Comparison of ENCODE assay signal across 13 mouse cellular contexts in genomic region chr9:122837216-122837615, GRCm38 (mm10). TPM values are rescaled to one million over a fixed set of nuclear protein-coding genes. Genes with fewer than 3 reads are reported as not detected.
A peak's percentile ranks its signal among the peaks of the same experiment; 100 is the strongest.
DNase-seq lines count a peak whose midpoint lies in the region; ATAC-seq and TF ChIP-seq lines count a peak whose summit lies in the region.
"Had no signal": no experiment of that assay in that cellular context is flagged by ENCODE, and none has a peak within 500 bp of the region (broad histone marks: within the 10 kb centered on the region; RNA-seq: fewer than 3 reads in every experiment).

No protein-coding gene starts in this region.

- peaks cover 18% of the 10 kb centered on the region for H3K4me1 ChIP-seq in heart, embryonic 16.5 days (ENCODE audit: control insufficient read depth, insufficient read depth, low read length)
- no peaks in the 10 kb centered on the region for H3K4me1 ChIP-seq in midbrain, embryonic 16.5 days (ENCODE audit: control insufficient read depth, insufficient read depth, low read length)
- no peaks in the 10 kb centered on the region for H3K4me1 ChIP-seq in midbrain, embryonic 14.5 days (ENCODE audit: control insufficient read depth, insufficient read depth, low read length)
- H3K4me1 ChIP-seq in intestine, postnatal 0 days (replicated peaks; ENCODE audit: control insufficient read depth, insufficient read depth, low read length): no peaks in the 10 kb centered on the region

- 84% methylated on average over 4 of the region's 4 CpGs for WGBS in heart, embryonic 16.5 days
- 89% methylated on average over 4 of the region's 4 CpGs for WGBS in midbrain, embryonic 16.5 days
- WGBS in midbrain, embryonic 14.5 days: 84% methylated on average over 4 of the region's 4 CpGs
- WGBS in intestine, postnatal 0 days: 75% methylated on average over 4 of the region's 4 CpGs

- ATAC-seq in heart, embryonic 16.5 days (replicated peaks; ENCODE audit: extremely low read depth, insufficient read depth, low FRiP score): no peak; the same call in 1 of the 2 replicates
- 0 out of 2 replicates have a peak, but pooled peaks have one; percentile 36 for ATAC-seq in midbrain, embryonic 16.5 days
- no peak for ATAC-seq in midbrain, embryonic 14.5 days (ENCODE audit: low FRiP score, low TSS enrichment)
- ATAC-seq in intestine, postnatal 0 days: 0 out of 2 replicates have a peak, but pooled peaks have one; percentile 38

- no peak for TF ChIP-seq CTCF in intestine, postnatal 0 days (IDR thresholded peaks at IDR 0.05; ENCODE audit: low read depth)

- no peak for DNase-seq in heart, postnatal 10 days
- DNase-seq in midbrain, embryonic 14.5 days: no peak
- DNase-seq in adrenal gland, postnatal 14 days: no peak
- DNase-seq in spleen, postnatal 14 days (ENCODE audit: low spot score in 2 of 2): no peak
- DNase-seq: adrenal gland, adult 8-10 months had no signal

- intact Hi-C loops in heart, postnatal 10 days (cut with DNase I): loop anchor here (2.0 kb wide), 1 partner anchor 100 kb away; no protein-coding TSS in a partner anchor

- no peak overlapping the region for H3K4me3 ChIP-seq in heart, embryonic 16.5 days (ENCODE audit: low read length)
- H3K4me3 ChIP-seq in midbrain, embryonic 16.5 days (ENCODE audit: low read depth, low read length): no peak overlapping the region
- H3K4me3 ChIP-seq in midbrain, embryonic 14.5 days (replicated peaks; ENCODE audit: low read depth, low read length): no peak overlapping the region
- no peak overlapping the region for H3K4me3 ChIP-seq in intestine, postnatal 0 days (ENCODE audit: low read depth, low read length)

- peaks cover 3% of the 10 kb centered on the region; the same call in 1 of the 2 replicates for H3K36me3 ChIP-seq in heart, embryonic 16.5 days (ENCODE audit: control insufficient read depth, insufficient read depth)
- H3K36me3 ChIP-seq in midbrain, embryonic 16.5 days (ENCODE audit: control insufficient read depth, insufficient read depth, low read length): peaks cover 3% of the 10 kb centered on the region; the same call in 1 of the 2 replicates
- H3K36me3 ChIP-seq in midbrain, embryonic 14.5 days (ENCODE audit: control insufficient read depth, insufficient read depth, low read length): peaks cover 27% of the 10 kb centered on the region
- peaks cover 5% of the 10 kb centered on the region; the same call in 1 of the 2 replicates for H3K36me3 ChIP-seq in intestine, postnatal 0 days (ENCODE audit: control insufficient read depth, insufficient read depth)

- no peaks in the 10 kb centered on the region for H3K9me3 ChIP-seq in heart, embryonic 16.5 days (replicated peaks; ENCODE audit: control insufficient read depth, low read length)
- H3K9me3 ChIP-seq in midbrain, embryonic 16.5 days (replicated peaks; ENCODE audit: control insufficient read depth, low read length, poor library complexity, severe bottlenecking): no peaks in the 10 kb centered on the region
- H3K9me3 ChIP-seq in midbrain, embryonic 14.5 days (ENCODE audit: control insufficient read depth, low read length): no peaks in the 10 kb centered on the region
- no peaks in the 10 kb centered on the region for H3K9me3 ChIP-seq in intestine, postnatal 0 days (ENCODE audit: control insufficient read depth)

- H3K9ac ChIP-seq in heart, embryonic 16.5 days (ENCODE audit: low read length): 0 out of 2 replicates have a peak overlapping the region, but pooled peaks have one; percentile 22
- H3K9ac ChIP-seq in midbrain, embryonic 16.5 days (ENCODE audit: low read depth, low read length): no peak overlapping the region
- no peak overlapping the region for H3K9ac ChIP-seq in midbrain, embryonic 14.5 days (replicated peaks; ENCODE audit: low read length)
- H3K9ac ChIP-seq in intestine, postnatal 0 days (ENCODE audit: low read depth, low read length): no peak overlapping the region

- peak overlapping the region; percentile 46 for H3K27ac ChIP-seq in heart, embryonic 16.5 days (ENCODE audit: low read length)
- peak overlapping the region; percentile 50; the same call in 1 of the 2 replicates for H3K27ac ChIP-seq in midbrain, embryonic 16.5 days (ENCODE audit: low read length)
- no peak overlapping the region for H3K27ac ChIP-seq in midbrain, embryonic 14.5 days (replicated peaks; ENCODE audit: low read depth, low read length)
- H3K27ac ChIP-seq in intestine, postnatal 0 days (ENCODE audit: low read depth, low read length): peak overlapping the region; percentile 41; the same call in 1 of the 2 replicates
- H3K27ac ChIP-seq: macrophage had no signal

- H3K4me2 ChIP-seq in heart, embryonic 16.5 days (ENCODE audit: low read depth, low read length): no peak overlapping the region
- H3K4me2 ChIP-seq in midbrain, embryonic 16.5 days (ENCODE audit: low read length): no peak overlapping the region
- H3K4me2 ChIP-seq in midbrain, embryonic 14.5 days (ENCODE audit: low read length): no peak overlapping the region
- no peak overlapping the region for H3K4me2 ChIP-seq in intestine, postnatal 0 days (replicated peaks; ENCODE audit: low read depth)

- no peaks in the 10 kb centered on the region for H3K27me3 ChIP-seq in heart, embryonic 16.5 days (ENCODE audit: control insufficient read depth, insufficient read depth, low read length)
- H3K27me3 ChIP-seq in midbrain, embryonic 16.5 days (ENCODE audit: control insufficient read depth, insufficient read depth, low read depth, low read length): no peaks in the 10 kb centered on the region
- no peaks in the 10 kb centered on the region for H3K27me3 ChIP-seq in midbrain, embryonic 14.5 days (ENCODE audit: control insufficient read depth, insufficient read depth, low read length)
- no peaks in the 10 kb centered on the region for H3K27me3 ChIP-seq in intestine, postnatal 0 days (replicated peaks; ENCODE audit: control insufficient read depth, insufficient read depth, low read length)

RNA-seq across cellular contexts. Expression of gene Gm35549, which starts 6.6 kb away (rescaled TPM):
- not detected in 2 replicates for polyA plus RNA-seq in heart, embryonic 16.5 days (2015; fragmentation: Nextera tagmentation; extraction: Ambion mirVana)
- not detected for total RNA-seq in heart, postnatal 10 days (2021)
- polyA plus RNA-seq in midbrain, embryonic 16.5 days (2015; fragmentation: Nextera tagmentation; extraction: Ambion mirVana): 0.63 TPM in 1 of 2 replicates, not detected in the other
- 0.63 and 0.88 TPM in 2 replicates for polyA plus RNA-seq in midbrain, embryonic 14.5 days (2014; fragmentation: Nextera tagmentation; extraction: Ambion mirVana)
- not detected in 2 replicates for polyA plus RNA-seq in intestine, postnatal 0 days (2015; fragmentation: Nextera tagmentation; extraction: Ambion mirVana)
- total RNA-seq in adrenal gland, postnatal 14 days (2021): not detected in 2 replicates
- total RNA-seq: adrenal gland, adult 8-10 months; common myeloid progenitor, adult 5-6 weeks; gastrocnemius, postnatal 4 days; left cerebral cortex, postnatal 36 days had no signal
- polyA plus RNA-seq: macrophage; thymus, adult 2 months had no signal

RNA-seq across cellular contexts. Expression of gene Zfp445, which starts 28.6 kb away (rescaled TPM):
- 41.4 and 42.7 TPM in 2 replicates for polyA plus RNA-seq in heart, embryonic 16.5 days (2015; fragmentation: Nextera tagmentation; extraction: Ambion mirVana)
- total RNA-seq in heart, postnatal 10 days (2021): 100 to 1,000 TPM in 1 of 2 experiments, 10 to 100 TPM in 1; 94.5 to 117 TPM
- polyA plus RNA-seq in midbrain, embryonic 16.5 days (2015; fragmentation: Nextera tagmentation; extraction: Ambion mirVana): 121 and 131 TPM in 2 replicates
- 71.5 and 112 TPM in 2 replicates for polyA plus RNA-seq in midbrain, embryonic 14.5 days (2014; fragmentation: Nextera tagmentation; extraction: Ambion mirVana)
- polyA plus RNA-seq in intestine, postnatal 0 days (2015; fragmentation: Nextera tagmentation; extraction: Ambion mirVana): 12.0 and 15.3 TPM in 2 replicates
- total RNA-seq in adrenal gland, postnatal 14 days (2021): 100 and 106 TPM in 2 replicates

RNA-seq across cellular contexts. Expression of gene Tcaim, which starts 31.9 kb away (rescaled TPM):
- polyA plus RNA-seq in heart, embryonic 16.5 days (2015; fragmentation: Nextera tagmentation; extraction: Ambion mirVana): 6.8 and 8.4 TPM in 2 replicates
- 10 to 100 TPM; 20.1 to 22.0 TPM for total RNA-seq in heart, postnatal 10 days (2021)
- 9.3 and 9.9 TPM in 2 replicates for polyA plus RNA-seq in midbrain, embryonic 16.5 days (2015; fragmentation: Nextera tagmentation; extraction: Ambion mirVana)
- 7.0 and 8.5 TPM in 2 replicates for polyA plus RNA-seq in midbrain, embryonic 14.5 days (2014; fragmentation: Nextera tagmentation; extraction: Ambion mirVana)
- polyA plus RNA-seq in intestine, postnatal 0 days (2015; fragmentation: Nextera tagmentation; extraction: Ambion mirVana): 3.2 TPM in 2 replicates
- total RNA-seq in adrenal gland, postnatal 14 days (2021): 16.7 and 17.7 TPM in 2 replicates

RNA-seq across cellular contexts. Expression of gene Zkscan7, which starts 48.3 kb away (rescaled TPM):
- polyA plus RNA-seq in heart, embryonic 16.5 days (2015; fragmentation: Nextera tagmentation; extraction: Ambion mirVana): 2.8 and 3.2 TPM in 2 replicates
- total RNA-seq in heart, postnatal 10 days (2021): 1 to 10 TPM; 4.6 to 6.4 TPM
- 4.7 and 4.9 TPM in 2 replicates for polyA plus RNA-seq in midbrain, embryonic 16.5 days (2015; fragmentation: Nextera tagmentation; extraction: Ambion mirVana)
- polyA plus RNA-seq in midbrain, embryonic 14.5 days (2014; fragmentation: Nextera tagmentation; extraction: Ambion mirVana): 2.1 and 2.7 TPM in 2 replicates
- 2.2 and 2.5 TPM in 2 replicates for polyA plus RNA-seq in intestine, postnatal 0 days (2015; fragmentation: Nextera tagmentation; extraction: Ambion mirVana)
- total RNA-seq in adrenal gland, postnatal 14 days (2021): 9.3 and 11.5 TPM in 2 replicates

Comparison
In these comparisons a context has a peak if more than half of its experiments do, and no peak if none do; other contexts are left out.
1. ATAC-seq: peak in midbrain, embryonic 16.5 days (single experiment) and intestine, postnatal 0 days (single experiment); none in heart, embryonic 16.5 days (single experiment) and midbrain, embryonic 14.5 days (single experiment).